Mouse (Mus musculus) gastrocnemius, postnatal 4 days (tissue): ENCODE measurements around the gene Rab11fip2. TPM values are rescaled to one million over a fixed set of nuclear protein-coding genes. Genes with fewer than 3 reads are reported as not detected.

Experiments used
- DNase-seq, 2 experiments: peaks; one replicate each; pipeline ENCODE4 v3.0.0; 2021 to 2022; ENCODE audit warnings: low spot score in 2 of 2, mixed read lengths in 2 of 2
- total RNA-seq, 2 experiments: library from RNA; stranded (reverse); gene quantifications; 2 replicates each; pipeline ENCODE4 v1.2.3; 2021

The Rab11fip2 gene
- total RNA-seq, 2 experiments from 2014 or later, result 19.9 to 22.2 TPM

GRCm38 (mm10) chr19:59860799-59861198 is 82.7 kb downstream of the Rab11fip2 start:
- DNase-seq, result no peak

GRCm38 (mm10) chr19:59853061-59853460 is 90.4 kb downstream of the Rab11fip2 start:
- peak in 1 of 2 experiments; percentile 11 for DNase-seq
